Mouse (Mus musculus) lung, adult 2 months (tissue): Measurements from ENCODE around the gene Kcnc2.
"Not testable (repeated sequence)": the region's sequence is repeated elsewhere in the genome, so short reads cannot be mapped to it uniquely, and the experiment has no call there.

Experiments used
- CTCF ChIP-seq: fragments of 200-500 bp; IDR thresholded peaks from 2 replicates; pipeline ENCODE4 v1.5.1; 2011; ENCODE audit warnings: mild to moderate bottlenecking, low read length, control low read depth; ENCODE audit not compliant: insufficient read depth
- POLR2A ChIP-seq: fragments of 200-500 bp; IDR thresholded peaks from 2 replicates; pipeline ENCODE4 v1.6.1; 2011; ENCODE audit warnings: low read depth, mild to moderate bottlenecking, control low read depth, low read length, borderline replicate concordance; ENCODE audit errors: extremely low read depth

- not testable (repeated sequence) for TF ChIP-seq CTCF, POLR2A
These were observed 38.2 kb upstream of the Kcnc2 start for GRCm38 (mm10) chr10:112232733-112233132.
